Mouse (Mus musculus): ENCODE measurements around the gene Alms1.
"Not testable (repeated sequence)": the region's sequence is repeated elsewhere in the genome, so short reads cannot be mapped to it uniquely, and the experiment has no call there.

DNA sequence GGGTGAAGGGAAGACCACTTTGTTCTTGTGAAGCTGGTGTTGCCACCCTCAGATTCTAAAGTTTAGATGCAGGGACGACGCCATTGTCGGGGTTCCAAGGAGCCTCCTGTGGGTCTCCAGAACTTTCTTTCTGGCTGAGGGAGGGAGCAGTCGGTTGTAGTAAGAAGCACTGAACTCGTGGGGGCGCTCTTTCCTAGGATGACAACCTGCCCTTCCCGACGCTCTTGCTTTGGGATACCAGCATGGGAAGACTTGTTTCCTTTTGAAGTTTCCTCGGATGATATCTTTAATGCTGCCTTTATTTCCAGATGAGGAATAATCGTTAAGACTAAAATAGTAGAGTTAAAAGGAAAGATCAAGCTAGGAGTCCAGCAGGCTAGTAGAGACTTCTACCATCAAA, 125.8 kb downstream of the Alms1 start, which contains the start of gene Nat8f7:
- not testable (repeated sequence) for TF ChIP-seq CTCF, EP300 (IDR thresholded peaks at IDR 0.05; ENCODE audit: low read depth)
